In genomic region chr14:8082949-8083348, GRCm38 (mm10) we compare ENCODE assay signal across 12 mouse cellular contexts.
"Had no signal": no experiment of that assay in that cellular context is flagged by ENCODE, and none has a peak within 500 bp of the region (broad histone marks: within the 10 kb centered on the region; RNA-seq: fewer than 3 reads in every experiment).

No protein-coding gene starts in this region.

- DNase-seq: kidney, adult 11 months; kidney, adult 8-10 months; kidney, postnatal 10 days; kidney, postnatal 36 days; layer of hippocampus, postnatal 36 days; liver, embryonic 13.5 days; lung, embryonic 14.5 days; lung, postnatal 14 days; right cerebral cortex, adult 18-20 months; right cerebral cortex, postnatal 14 days; right cerebral cortex, postnatal 4 days; thymus, postnatal 25 days had no signal
